Mouse (Mus musculus): Measurements from ENCODE around the gene Cited4. TPM values are rescaled to one million over a fixed set of nuclear protein-coding genes. Genes with fewer than 3 reads are reported as not detected.

Gene Cited4
- total and polyA plus RNA-seq, 3 experiments = 31.6 to 52.2 (median 39.9) TPM

- H3K4me3 ChIP-seq = no peak overlapping the region
- 89% methylated on average over 6 of the region's 6 CpGs for WGBS
- no peaks in the 10 kb centered on the region for H3K27me3 ChIP-seq (ENCODE audit: control insufficient read depth, insufficient read depth, low read length)
- intact Hi-C loops (cut with DNase I) = no loop called here
- no peaks in the 10 kb centered on the region for H3K79me2 ChIP-seq (replicated peaks; ENCODE audit: control insufficient read depth, insufficient read depth, low read length)
- TF ChIP-seq CTCF (IDR thresholded peaks at IDR 0.05) (no peak), EP300 (IDR thresholded peaks at IDR 0.05; ENCODE audit: insufficient read depth, low read depth, low read length) (no peak), POLR2A (IDR thresholded peaks at IDR 0.05; ENCODE audit: insufficient read depth, low read depth, low read length) (no peak)
- no peak for DNase-seq
- no peaks in the 10 kb centered on the region for H3K4me1 ChIP-seq (ENCODE audit: control insufficient read depth, insufficient read depth, low read length)
- no peaks in the 10 kb centered on the region for H3K36me3 ChIP-seq (ENCODE audit: control insufficient read depth, insufficient read depth, low read length)
- H3K27ac ChIP-seq = no peak overlapping the region
- no peak overlapping the region for H3K9ac ChIP-seq (ENCODE audit: low read depth, low read length)
Measured at GRCm38 (mm10) chr4:120641946-120642345, 24.4 kb upstream of the Cited4 start.

GRCm38 (mm10) chr4:120643899-120644298 is 22.5 kb upstream of the Cited4 start:
- Histone ChIP-seq H3K9ac (ENCODE audit: low read depth, low read length) (no peak overlapping the region), H3K79me2 (replicated peaks; ENCODE audit: control insufficient read depth, insufficient read depth, low read length) (no peaks in the 10 kb centered on the region), H3K27ac (no peak overlapping the region), H3K27me3 (ENCODE audit: control insufficient read depth, insufficient read depth, low read length) (peaks cover 2% of the 10 kb centered on the region; the same call in 1 of the 2 replicates), H3K4me1 (ENCODE audit: control insufficient read depth, insufficient read depth, low read length) (no peaks in the 10 kb centered on the region), H3K36me3 (ENCODE audit: control insufficient read depth, insufficient read depth, low read length) (no peaks in the 10 kb centered on the region), H3K4me3 (no peak overlapping the region)
- DNase-seq = no peak
- intact Hi-C loops (cut with DNase I) = no loop called here
- TF ChIP-seq POLR2A (IDR thresholded peaks at IDR 0.05; ENCODE audit: insufficient read depth, low read depth, low read length) (no peak), EP300 (IDR thresholded peaks at IDR 0.05; ENCODE audit: insufficient read depth, low read depth, low read length) (no peak), CTCF (IDR thresholded peaks at IDR 0.05) (no peak)
- WGBS = 75% methylated on average over 3 of the region's 3 CpGs

GRCm38 (mm10) chr4:120649369-120650207 is 16.8 kb upstream of the Cited4 start:
- no peaks in the 10 kb centered on the region for H3K79me2 ChIP-seq (replicated peaks; ENCODE audit: control insufficient read depth, insufficient read depth, low read length)
- H3K36me3 ChIP-seq (ENCODE audit: control insufficient read depth, insufficient read depth, low read length) = no peaks in the 10 kb centered on the region
- H3K9ac ChIP-seq (ENCODE audit: low read depth, low read length) = peak overlapping the region; percentile 20; the same call in 1 of the 2 replicates
- DNase-seq = peak in 1 of 2 experiments; percentile 25
- intact Hi-C loops (cut with DNase I) = no loop called here
- H3K27ac ChIP-seq = no peak overlapping the region
- no peak for TF ChIP-seq POLR2A (IDR thresholded peaks at IDR 0.05; ENCODE audit: insufficient read depth, low read depth, low read length)
- TF ChIP-seq CTCF (IDR thresholded peaks at IDR 0.05) = no peak
- TF ChIP-seq EP300 (IDR thresholded peaks at IDR 0.05; ENCODE audit: insufficient read depth, low read depth, low read length) = no peak
- no peaks in the 10 kb centered on the region for H3K4me1 ChIP-seq (ENCODE audit: control insufficient read depth, insufficient read depth, low read length)
- peaks cover 4% of the 10 kb centered on the region; the same call in 1 of the 2 replicates for H3K27me3 ChIP-seq (ENCODE audit: control insufficient read depth, insufficient read depth, low read length)
- WGBS = 6% methylated on average over 55 of the region's 55 CpGs
- peak overlapping the region; percentile 41 for H3K4me3 ChIP-seq

GRCm38 (mm10) chr4:120650208-120650592 is 16.2 kb upstream of the Cited4 start:
- Histone ChIP-seq H3K27me3 (ENCODE audit: control insufficient read depth, insufficient read depth, low read length) (peaks cover 4% of the 10 kb centered on the region; the same call in 1 of the 2 replicates), H3K27ac (no peak overlapping the region), H3K36me3 (ENCODE audit: control insufficient read depth, insufficient read depth, low read length) (no peaks in the 10 kb centered on the region), H3K79me2 (replicated peaks; ENCODE audit: control insufficient read depth, insufficient read depth, low read length) (no peaks in the 10 kb centered on the region), H3K9ac (ENCODE audit: low read depth, low read length) (no peak overlapping the region), H3K4me1 (ENCODE audit: control insufficient read depth, insufficient read depth, low read length) (no peaks in the 10 kb centered on the region), H3K4me3 (peak overlapping the region; percentile 41; the same call in 1 of the 2 replicates)
- no peak for DNase-seq
- WGBS = 34% methylated on average over 7 of the region's 7 CpGs
- TF ChIP-seq EP300 (IDR thresholded peaks at IDR 0.05; ENCODE audit: insufficient read depth, low read depth, low read length) = no peak
- TF ChIP-seq POLR2A (IDR thresholded peaks at IDR 0.05; ENCODE audit: insufficient read depth, low read depth, low read length) = no peak
- TF ChIP-seq CTCF (IDR thresholded peaks at IDR 0.05) = no peak
- intact Hi-C loops (cut with DNase I) = no loop called here

GRCm38 (mm10) chr4:120655898-120656297 is 10.5 kb upstream of the Cited4 start:
- H3K9ac ChIP-seq (ENCODE audit: low read depth, low read length) = no peak overlapping the region
- 80% methylated on average over 8 of the region's 8 CpGs for WGBS
- no peaks in the 10 kb centered on the region for H3K4me1 ChIP-seq (ENCODE audit: control insufficient read depth, insufficient read depth, low read length)
- intact Hi-C loops (cut with DNase I) = no loop called here
- no peaks in the 10 kb centered on the region for H3K79me2 ChIP-seq (replicated peaks; ENCODE audit: control insufficient read depth, insufficient read depth, low read length)
- no peak for DNase-seq
- no peak overlapping the region for H3K27ac ChIP-seq
- no peaks in the 10 kb centered on the region for H3K36me3 ChIP-seq (ENCODE audit: control insufficient read depth, insufficient read depth, low read length)
- TF ChIP-seq POLR2A (IDR thresholded peaks at IDR 0.05; ENCODE audit: insufficient read depth, low read depth, low read length) = no peak
- H3K4me3 ChIP-seq = no peak overlapping the region
- H3K27me3 ChIP-seq (ENCODE audit: control insufficient read depth, insufficient read depth, low read length) = no peaks in the 10 kb centered on the region; the same call in 1 of the 2 replicates

- intact Hi-C loops (cut with DNase I) = no loop called here
- H3K27me3 ChIP-seq (ENCODE audit: control insufficient read depth, insufficient read depth, low read length) = no peaks in the 10 kb centered on the region
- no peaks in the 10 kb centered on the region for H3K79me2 ChIP-seq (replicated peaks; ENCODE audit: control insufficient read depth, insufficient read depth, low read length)
- 67% methylated on average over 4 of the region's 4 CpGs for WGBS
- no peaks in the 10 kb centered on the region for H3K4me1 ChIP-seq (ENCODE audit: control insufficient read depth, insufficient read depth, low read length)
- no peak overlapping the region for H3K4me3 ChIP-seq
- no peaks in the 10 kb centered on the region for H3K36me3 ChIP-seq (ENCODE audit: control insufficient read depth, insufficient read depth, low read length)
- H3K27ac ChIP-seq = no peak overlapping the region
- DNase-seq = no peak
- no peak for TF ChIP-seq EP300 (IDR thresholded peaks at IDR 0.05; ENCODE audit: insufficient read depth, low read depth, low read length)
- no peak for TF ChIP-seq POLR2A (IDR thresholded peaks at IDR 0.05; ENCODE audit: insufficient read depth, low read depth, low read length)
- TF ChIP-seq CTCF (IDR thresholded peaks at IDR 0.05) = no peak
- no peak overlapping the region for H3K9ac ChIP-seq (ENCODE audit: low read depth, low read length)
Measured at GRCm38 (mm10) chr4:120660485-120660884, 5.9 kb upstream of the Cited4 start.

All from heart, adult 2 months (tissue).